Mouse (Mus musculus) inflammation-experienced regulatory T-cells, adult 6 months (primary cell): ENCODE data around the gene Birc6. TPM values are rescaled to one million over a fixed set of nuclear protein-coding genes. Genes with fewer than 3 reads are reported as not detected.

Experiments used
- ATAC-seq: one replicate; pipeline ENCODE4 v1.8.0; 2017
- polyA plus RNA-seq, 3 experiments: library from polyadenylated mRNA; unstranded; fragments of 100-300 nt; shearing (Covaris generic); gene quantifications; one replicate each; pipeline ENCODE4 v1.2.1; 2017

The Birc6 gene
- 100 to 1,000 TPM; 182 to 257 (median 187) TPM for polyA plus RNA-seq

- peak; percentile 86 for ATAC-seq
Observed at GRCm38 (mm10) chr17:74527729-74528607, at the start of gene Birc6. Birc6 (plus strand) TSS chr17:74528295.

GRCm38 (mm10) chr17:74480361-74481069 lies 47.6 kb upstream of the Birc6 start:
- ATAC-seq = no peak

- ATAC-seq = peak; percentile 100
Observed at GRCm38 (mm10) chr17:74489024-74489900, 38.8 kb upstream of the Birc6 start, which contains the start of gene Yipf4. Yipf4 (plus strand) TSS chr17:74489493.

GRCm38 (mm10) chr17:74489901-74490220 lies 38.2 kb upstream of the Birc6 start:
- no peak for ATAC-seq

- ATAC-seq = no peak
Observed at GRCm38 (mm10) chr17:74491565-74491964, 36.5 kb upstream of the Birc6 start.

- ATAC-seq = no peak
Observed at GRCm38 (mm10) chr17:74500204-74500603, 27.9 kb upstream of the Birc6 start.

- peak; percentile 21 for ATAC-seq
Observed at GRCm38 (mm10) chr17:74501085-74501484, 27.0 kb upstream of the Birc6 start.

GRCm38 (mm10) chr17:74507934-74508333 lies 20.2 kb upstream of the Birc6 start:
- ATAC-seq = no peak

- no peak for ATAC-seq
Observed at GRCm38 (mm10) chr17:74508600-74508999, 19.5 kb upstream of the Birc6 start.

- ATAC-seq = no peak
Observed at GRCm38 (mm10) chr17:74512308-74512707, 15.8 kb upstream of the Birc6 start.

GRCm38 (mm10) chr17:74522797-74523723 lies 5.0 kb upstream of the Birc6 start:
- no peak for ATAC-seq

GRCm38 (mm10) chr17:74526117-74526516 lies 2.0 kb upstream of the Birc6 start:
- ATAC-seq = no peak

GRCm38 (mm10) chr17:74526806-74527653 lies 1.1 kb upstream of the Birc6 start:
- no peak for ATAC-seq

GRCm38 (mm10) chr17:74528648-74529532 lies 795 bp downstream of the Birc6 start:
- peak; percentile 14 for ATAC-seq

GRCm38 (mm10) chr17:74529533-74529824 lies 1.4 kb downstream of the Birc6 start:
- ATAC-seq = no peak

- no peak for ATAC-seq
Observed at GRCm38 (mm10) chr17:74534971-74535370, 6.9 kb downstream of the Birc6 start.

- ATAC-seq = no peak
Observed at GRCm38 (mm10) chr17:74537526-74537925, 9.4 kb downstream of the Birc6 start.

- no peak for ATAC-seq
Observed at GRCm38 (mm10) chr17:74543615-74544014, 15.5 kb downstream of the Birc6 start.

- no peak for ATAC-seq
Observed at GRCm38 (mm10) chr17:74554118-74554517, 26.0 kb downstream of the Birc6 start.

GRCm38 (mm10) chr17:74559891-74560290 lies 31.8 kb downstream of the Birc6 start:
- ATAC-seq = no peak
